Mouse (Mus musculus) kidney, adult 2 months (tissue): Measurements from ENCODE around the gene Ptger4. TPM values are rescaled to one million over a fixed set of nuclear protein-coding genes. Genes with fewer than 3 reads are reported as not detected.

Experiments
- DNase-seq: peaks from one replicate; pipeline ENCODE4 v3.0.0; 2021
- H3K27ac ChIP-seq: fragments of 200-500 bp; 2 replicates; pipeline ENCODE4 v1.5.1; 2012; ENCODE audit warnings: low read depth, low read length, control low read depth, inconsistent platforms; ENCODE audit not compliant: insufficient read depth
- H3K27me3 ChIP-seq: fragments of 200-500 bp; replicated peaks from 2 replicates; pipeline ENCODE4 v1.6.1; 2012; ENCODE audit warnings: mild to moderate bottlenecking, moderate library complexity, low read length, inconsistent platforms; ENCODE audit not compliant: control insufficient read depth, insufficient read depth
- H3K36me3 ChIP-seq: fragments of 200-500 bp; 2 replicates; pipeline ENCODE4 v1.6.1; 2012; ENCODE audit warnings: mild to moderate bottlenecking, moderate library complexity, low read length, inconsistent platforms; ENCODE audit not compliant: control insufficient read depth, insufficient read depth
- H3K4me1 ChIP-seq: fragments of 200-500 bp; 2 replicates; pipeline ENCODE4 v1.6.1; 2011; ENCODE audit warnings: low read length; ENCODE audit not compliant: control insufficient read depth, insufficient read depth
- H3K4me3 ChIP-seq: fragments of 200-500 bp; 2 replicates; pipeline ENCODE4 v1.5.1; 2011; ENCODE audit warnings: mild to moderate bottlenecking, low read depth, low read length, control low read depth; ENCODE audit not compliant: insufficient read depth
- CTCF ChIP-seq: fragments of 200-500 bp; conservative IDR thresholded peaks from 2 replicates; pipeline ENCODE4 v1.5.1; 2011; ENCODE audit warnings: low read depth, mild to moderate bottlenecking, control low read depth, low read length, moderate library complexity, mixed read lengths; ENCODE audit not compliant: insufficient read depth, insufficient read length
- POLR2A ChIP-seq: fragments of 200-500 bp; IDR thresholded peaks from one replicate; pipeline ENCODE4 v1.6.1; 2011; ENCODE audit warnings: low read depth, low read length, control low read depth
- WGBS: fragments of 180-500 bp; shearing (Covaris S2); methylation state at CpG from one replicate; pipeline ENCODE4 v1.1.7; 2018; 5-methylcytosine and 5-hydroxymethylcytosine counted together
- polyA plus RNA-seq: library from polyadenylated mRNA; depleted of rRNA; stranded (reverse); fragments of >200 nt; gene quantifications from 2 replicates; pipeline ENCODE4 v1.2.3, GENCODE M21; 2012; rRNA removed

The Ptger4 gene
- polyA plus RNA-seq, 1 experiment: 5.6 TPM

GRCm38 (mm10) chr15:5158827-5159226 is 85.2 kb downstream of the Ptger4 start:
- Histone ChIP-seq H3K27ac (no peak overlapping the region), H3K4me1 (0 out of 2 replicates have a peak, but pooled peaks cover 5% of the 10 kb centered on the region), H3K27me3 (no peaks in the 10 kb centered on the region), H3K4me3 (no peak overlapping the region), H3K36me3 (peaks cover 2% of the 10 kb centered on the region; the same call in 1 of the 2 replicates)
- no peak for TF ChIP-seq CTCF
- TF ChIP-seq POLR2A: no peak
- no peak for DNase-seq
- 46% methylated on average over 6 of the region's 6 CpGs for WGBS

GRCm38 (mm10) chr15:5157386-5157785 is 86.6 kb downstream of the Ptger4 start:
- H3K36me3 ChIP-seq: no peaks in the 10 kb centered on the region
- H3K4me3 ChIP-seq: no peak overlapping the region
- WGBS: 46% methylated on average over 1 of the region's 1 CpGs
- 0 out of 2 replicates have a peak, but pooled peaks cover 7% of the 10 kb centered on the region for H3K4me1 ChIP-seq
- DNase-seq: no peak
- no peaks in the 10 kb centered on the region for H3K27me3 ChIP-seq
- H3K27ac ChIP-seq: no peak overlapping the region
- TF ChIP-seq CTCF (no peak), POLR2A (no peak)

Other genes with a start within 250 kb of the Ptger4 start
- 2.2 and 2.3 TPM in 2 replicates for gene C7, start 180.4 kb downstream of the Ptger4 start, polyA plus RNA-seq
- 1.9 and 2.6 TPM in 2 replicates for gene Card6, start 135.6 kb downstream of the Ptger4 start, polyA plus RNA-seq
- 663 and 821 TPM in 2 replicates for gene Rpl37, start 127.5 kb downstream of the Ptger4 start, polyA plus RNA-seq
- gene Prkaa1, start 100.3 kb downstream of the Ptger4 start, polyA plus RNA-seq: 5.3 and 6.5 TPM in 2 replicates
- gene Ttc33, start 58.7 kb downstream of the Ptger4 start, polyA plus RNA-seq: 9.6 and 14.2 TPM in 2 replicates